Mouse (Mus musculus) spleen, adult 18-20 months (tissue): ENCODE data around the gene 1700123L14Rik.
"Not testable (repeated sequence)": the region's sequence is repeated elsewhere in the genome, so short reads cannot be mapped to it uniquely, and the experiment has no call there.

Experiments
- DNase-seq, 2 experiments: peaks; one replicate each; pipeline ENCODE4 v3.0.0; 2022; ENCODE audit warnings: mixed read lengths in 2 of 2

The 1700123L14Rik gene

GRCm38 (mm10) chr6:96165818-96166379 lies at the start of gene 1700123L14Rik:
TSS of gene 1700123L14Rik (minus strand) at chr6:96166243.
- no peak for DNase-seq

GRCm38 (mm10) chr6:96205395-96205794 lies 39.4 kb upstream of the 1700123L14Rik start:
- DNase-seq: no peak

- DNase-seq: not testable (repeated sequence)
These were observed 32.9 kb upstream of the 1700123L14Rik start for GRCm38 (mm10) chr6:96198991-96199390.

- no peak for DNase-seq
These were observed 20.5 kb upstream of the 1700123L14Rik start for GRCm38 (mm10) chr6:96186517-96186916.

GRCm38 (mm10) chr6:96183392-96183791 lies 17.3 kb upstream of the 1700123L14Rik start:
- no peak for DNase-seq

- DNase-seq: no peak
These were observed 12.5 kb upstream of the 1700123L14Rik start for GRCm38 (mm10) chr6:96178530-96178929.

GRCm38 (mm10) chr6:96173681-96174080 lies 7.6 kb upstream of the 1700123L14Rik start:
- no peak for DNase-seq

- no peak for DNase-seq
These were observed 988 bp upstream of the 1700123L14Rik start for GRCm38 (mm10) chr6:96167031-96167430.

- DNase-seq: no peak
These were observed 640 bp downstream of the 1700123L14Rik start for GRCm38 (mm10) chr6:96165403-96165802.

- DNase-seq: no peak
These were observed 22.7 kb downstream of the 1700123L14Rik start for GRCm38 (mm10) chr6:96143326-96143725.

GRCm38 (mm10) chr6:96116534-96117272 lies 49.3 kb downstream of the 1700123L14Rik start:
- DNase-seq: peak in 1 of 2 experiments; percentile 1

- DNase-seq: no peak
These were observed 49.9 kb downstream of the 1700123L14Rik start for GRCm38 (mm10) chr6:96116148-96116533.
